Mouse (Mus musculus) stomach, postnatal 0 days (tissue): Measurements from ENCODE around the gene Pitpnm1.

Experiments used
- CTCF ChIP-seq: IDR thresholded peaks from 2 replicates; pipeline ENCODE4 v1.5.1; 2016; ENCODE audit warnings: antibody characterized with exemption, low read depth, mild to moderate bottlenecking, moderate library complexity
- EP300 ChIP-seq: optimal IDR thresholded peaks from 2 replicates; pipeline ENCODE3; 2016; ENCODE audit warnings: antibody characterized with exemption

- TF ChIP-seq CTCF, result no peak
- TF ChIP-seq EP300, result no peak
Measured at GRCm38 (mm10) chr19:4149283-4149682, 49.5 kb downstream of the Pitpnm1 start.
